Mouse (Mus musculus): ENCODE results near the gene Magi1. TPM values are rescaled to one million over a fixed set of nuclear protein-coding genes. Genes with fewer than 3 reads are reported as not detected.

Magi1 gene
- total and polyA plus RNA-seq, 3 experiments: not detected

- Histone ChIP-seq H3K27ac (ENCODE audit: insufficient read depth, low read depth) (no peak overlapping the region), H3K9ac (ENCODE audit: insufficient read depth, low read depth) (no peak overlapping the region), H3K9me3 (replicated peaks; ENCODE audit: low read length) (peaks cover 57% of the 10 kb centered on the region), H3K27me3 (replicated peaks) (no peaks in the 10 kb centered on the region), H3K4me2 (ENCODE audit: insufficient read depth, low read depth, poor library complexity, severe bottlenecking) (no peak overlapping the region), H3K4me1 (ENCODE audit: control insufficient read depth in 1 of 2, insufficient read depth in 2 of 2) (no peaks in the 10 kb centered on the region), H3K79me2 (replicated peaks; ENCODE audit: control insufficient read depth, extremely low read depth, insufficient read depth, poor library complexity, severe bottlenecking) (no peaks in the 10 kb centered on the region), H3K4me3 (replicated peaks in 1 of 3; ENCODE audit: low read depth in 2 of 3, low read length in 2 of 3, poor library complexity in 1 of 3) (no peak overlapping the region), H3K36me3 (replicated peaks in 1 of 2; ENCODE audit: control insufficient read depth in 1 of 2, insufficient read depth in 1 of 2, low read length in 1 of 2) (no peaks in the 10 kb centered on the region)
- dilution Hi-C loops (cut with MboI; ENCODE audit: extremely low pct_ligation_motif_present, extremely low pct_unique_long_range_greater_than_20kb, low sequenced_read_pairs) (no loop called here), in situ Hi-C loops (cut with MboI; ENCODE audit: low pct_ligation_motif_present, low pct_unique_long_range_greater_than_20kb, low sequenced_read_pairs) (no loop called here)
- TF ChIP-seq BHLHE40 (IDR thresholded peaks at IDR 0.05; ENCODE audit: low read depth, low read length) (no peak), JUN (IDR thresholded peaks at IDR 0.05; ENCODE audit: insufficient read depth, low read depth, low read length) (no peak), MEF2A (IDR thresholded peaks at IDR 0.05; ENCODE audit: borderline replicate concordance, low read depth, low read length) (no peak), JUND (conservative IDR thresholded peaks at IDR 0.05; ENCODE audit: low read depth, low read length) (no peak), MAFK (IDR thresholded peaks at IDR 0.05; ENCODE audit: insufficient replicate concordance, low read length) (no peak), IRF4 (IDR thresholded peaks at IDR 0.05; ENCODE audit: low read depth, low read length) (no peak), ZKSCAN1 (IDR thresholded peaks at IDR 0.05; ENCODE audit: borderline replicate concordance, low read depth, low read length) (no peak), ZMIZ1 (IDR thresholded peaks at IDR 0.05; ENCODE audit: low read depth, low read length) (no peak), NRF1 (IDR thresholded peaks at IDR 0.05; ENCODE audit: low read depth, low read length) (no peak), CHD1 (IDR thresholded peaks at IDR 0.05; ENCODE audit: low read depth, low read length) (no peak), E2F4 (IDR thresholded peaks at IDR 0.05; ENCODE audit: insufficient replicate concordance, low read depth, low read length) (no peak)
- DNase-seq (ENCODE audit: extremely low read depth): no peak
These were observed 24.8 kb upstream of the Magi1 start for GRCm38 (mm10) chr6:94308498-94308897.

DNA sequence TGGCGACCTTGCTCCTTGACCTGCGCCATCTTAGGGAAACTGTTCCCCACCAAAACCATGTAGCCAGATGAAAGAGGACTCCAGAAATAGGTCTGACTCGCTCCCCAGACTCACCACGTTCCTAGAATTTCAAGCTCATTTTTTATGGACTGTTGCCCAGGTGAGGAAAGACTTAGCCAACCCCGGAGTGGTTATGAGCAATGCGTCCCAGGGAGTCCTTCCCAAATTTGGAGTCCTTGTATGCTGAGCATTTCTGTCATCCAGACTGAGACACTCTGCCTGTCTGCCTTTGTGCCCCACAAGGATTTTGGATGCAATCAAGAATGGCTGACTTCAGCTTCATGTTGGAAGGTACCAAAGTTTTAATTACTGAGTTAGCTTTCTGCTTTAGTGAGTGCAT, 19.8 kb upstream of the Magi1 start:
- Histone ChIP-seq H3K36me3 (replicated peaks in 1 of 2; ENCODE audit: control insufficient read depth in 1 of 2, insufficient read depth in 1 of 2, low read length in 1 of 2) (no peaks in the 10 kb centered on the region), H3K27me3 (replicated peaks) (no peaks in the 10 kb centered on the region), H3K9me3 (replicated peaks; ENCODE audit: low read length) (peaks cover 57% of the 10 kb centered on the region), H3K4me3 (replicated peaks in 1 of 3; ENCODE audit: low read depth in 2 of 3, low read length in 2 of 3, poor library complexity in 1 of 3) (no peak overlapping the region), H3K9ac (ENCODE audit: insufficient read depth, low read depth) (no peak overlapping the region), H3K79me2 (replicated peaks; ENCODE audit: control insufficient read depth, extremely low read depth, insufficient read depth, poor library complexity, severe bottlenecking) (no peaks in the 10 kb centered on the region), H3K4me2 (ENCODE audit: insufficient read depth, low read depth, poor library complexity, severe bottlenecking) (no peak overlapping the region), H3K4me1 (ENCODE audit: control insufficient read depth in 1 of 2, insufficient read depth in 2 of 2) (no peaks in the 10 kb centered on the region), H3K27ac (ENCODE audit: insufficient read depth, low read depth) (no peak overlapping the region)
- TF ChIP-seq MAX (IDR thresholded peaks at IDR 0.05; ENCODE audit: low read length): no peak
- no peak for TF ChIP-seq ZNF384 (IDR thresholded peaks at IDR 0.05; ENCODE audit: low read depth, low read length)
- TF ChIP-seq CHD1 (IDR thresholded peaks at IDR 0.05; ENCODE audit: low read depth, low read length): no peak
- TF ChIP-seq MXI1 (IDR thresholded peaks at IDR 0.05; ENCODE audit: low read depth, low read length): no peak
- no peak for TF ChIP-seq MAZ (IDR thresholded peaks at IDR 0.05; ENCODE audit: low read depth, low read length)
- no peak for TF ChIP-seq NRF1 (IDR thresholded peaks at IDR 0.05; ENCODE audit: low read depth, low read length)
- no peak for TF ChIP-seq ZC3H11A (IDR thresholded peaks at IDR 0.05; ENCODE audit: low read depth, low read length)
- TF ChIP-seq TCF12 (IDR thresholded peaks at IDR 0.05; ENCODE audit: low read depth, low read length): no peak
- dilution Hi-C loops (cut with MboI; ENCODE audit: extremely low pct_ligation_motif_present, extremely low pct_unique_long_range_greater_than_20kb, low sequenced_read_pairs): no loop called here
- DNase-seq (ENCODE audit: extremely low read depth): no peak
- in situ Hi-C loops (cut with MboI; ENCODE audit: low pct_ligation_motif_present, low pct_unique_long_range_greater_than_20kb, low sequenced_read_pairs): no loop called here

Measured in CH12.LX (cell line).